Mouse (Mus musculus): Measurements from ENCODE around the gene Maml3. TPM values are rescaled to one million over a fixed set of nuclear protein-coding genes. Genes with fewer than 3 reads are reported as not detected.

Gene Maml3
- polyA plus RNA-seq, 1 experiment from 2014 or later = 5.7 TPM

DNA sequence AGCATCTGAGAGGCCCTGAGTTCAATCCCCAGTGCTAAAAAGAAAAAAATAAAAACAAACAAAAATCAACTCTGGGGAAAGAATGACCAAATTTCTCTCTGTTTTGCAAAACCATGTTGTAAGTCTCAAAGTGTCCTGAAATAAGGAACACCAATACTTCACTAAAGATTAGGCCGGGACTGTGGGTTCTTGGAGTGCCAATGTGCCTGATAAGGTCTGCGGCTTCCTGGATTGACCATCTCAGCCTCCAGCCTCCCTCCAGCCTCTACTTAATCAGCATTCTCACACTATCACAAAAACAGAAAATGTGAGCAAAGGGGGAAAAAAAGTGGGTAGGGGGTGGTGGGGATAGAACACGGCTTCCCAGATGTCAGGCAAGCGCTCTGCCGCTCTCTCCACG is 30.9 kb downstream of the Maml3 start:
- no peak overlapping the region for H3K4me2 ChIP-seq (ENCODE audit: low read length)
- no peak overlapping the region for H3K27ac ChIP-seq (ENCODE audit: low read length)
- no peak overlapping the region for H3K4me3 ChIP-seq (ENCODE audit: low read depth, low read length)
- ATAC-seq = no peak
- H3K9me3 ChIP-seq (replicated peaks; ENCODE audit: control insufficient read depth, low read length, poor library complexity, severe bottlenecking) = no peaks in the 10 kb centered on the region
- no peaks in the 10 kb centered on the region for H3K27me3 ChIP-seq (ENCODE audit: control insufficient read depth, insufficient read depth, low read depth, low read length)
- WGBS = 71% methylated on average over 6 of the region's 6 CpGs
- H3K4me1 ChIP-seq (ENCODE audit: control insufficient read depth, insufficient read depth, low read length) = peaks cover 33% of the 10 kb centered on the region
- no peaks in the 10 kb centered on the region for H3K36me3 ChIP-seq (ENCODE audit: control insufficient read depth, insufficient read depth, low read length)
- H3K9ac ChIP-seq (ENCODE audit: low read depth, low read length) = no peak overlapping the region

GRCm38 (mm10) chr3:52071996-52072395 is 32.9 kb downstream of the Maml3 start:
- H3K9me3 ChIP-seq (replicated peaks; ENCODE audit: control insufficient read depth, low read length, poor library complexity, severe bottlenecking) = no peaks in the 10 kb centered on the region
- H3K27ac ChIP-seq (ENCODE audit: low read length) = no peak overlapping the region
- H3K36me3 ChIP-seq (ENCODE audit: control insufficient read depth, insufficient read depth, low read length) = no peaks in the 10 kb centered on the region
- WGBS = 12% methylated on average over 5 of the region's 5 CpGs
- H3K4me1 ChIP-seq (ENCODE audit: control insufficient read depth, insufficient read depth, low read length) = peaks cover 33% of the 10 kb centered on the region
- no peak overlapping the region for H3K4me2 ChIP-seq (ENCODE audit: low read length)
- no peaks in the 10 kb centered on the region for H3K27me3 ChIP-seq (ENCODE audit: control insufficient read depth, insufficient read depth, low read depth, low read length)
- ATAC-seq = no peak
- no peak overlapping the region for H3K4me3 ChIP-seq (ENCODE audit: low read depth, low read length)
- no peak overlapping the region for H3K9ac ChIP-seq (ENCODE audit: low read depth, low read length)

DNA sequence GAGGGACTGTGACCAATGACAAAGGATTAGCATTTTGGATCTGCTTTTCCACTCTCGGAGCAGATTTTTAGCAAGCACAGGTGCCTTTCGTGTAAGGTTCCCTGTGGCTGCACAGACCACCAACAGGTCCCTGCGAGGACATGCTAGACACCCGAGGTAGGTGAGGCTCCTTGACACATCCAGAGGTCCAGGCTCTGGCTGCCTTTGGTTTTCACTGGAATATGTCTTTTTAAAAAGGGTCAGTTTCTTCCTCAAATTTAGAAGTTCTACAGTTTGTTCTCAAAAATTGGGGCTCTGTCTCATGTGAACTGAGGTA is 34.8 kb downstream of the Maml3 start:
- H3K9me3 ChIP-seq (replicated peaks; ENCODE audit: control insufficient read depth, low read length, poor library complexity, severe bottlenecking) = no peaks in the 10 kb centered on the region
- WGBS = 7% methylated on average over 4 of the region's 4 CpGs
- H3K27me3 ChIP-seq (ENCODE audit: control insufficient read depth, insufficient read depth, low read depth, low read length) = no peaks in the 10 kb centered on the region
- peak overlapping the region; percentile 14 for H3K4me3 ChIP-seq (ENCODE audit: low read depth, low read length)
- H3K9ac ChIP-seq (ENCODE audit: low read depth, low read length) = peak overlapping the region; percentile 51
- H3K36me3 ChIP-seq (ENCODE audit: control insufficient read depth, insufficient read depth, low read length) = no peaks in the 10 kb centered on the region
- ATAC-seq = no peak
- peak overlapping the region; percentile 55 for H3K4me2 ChIP-seq (ENCODE audit: low read length)
- peaks cover 33% of the 10 kb centered on the region for H3K4me1 ChIP-seq (ENCODE audit: control insufficient read depth, insufficient read depth, low read length)
- H3K27ac ChIP-seq (ENCODE audit: low read length) = peak overlapping the region; percentile 58

DNA sequence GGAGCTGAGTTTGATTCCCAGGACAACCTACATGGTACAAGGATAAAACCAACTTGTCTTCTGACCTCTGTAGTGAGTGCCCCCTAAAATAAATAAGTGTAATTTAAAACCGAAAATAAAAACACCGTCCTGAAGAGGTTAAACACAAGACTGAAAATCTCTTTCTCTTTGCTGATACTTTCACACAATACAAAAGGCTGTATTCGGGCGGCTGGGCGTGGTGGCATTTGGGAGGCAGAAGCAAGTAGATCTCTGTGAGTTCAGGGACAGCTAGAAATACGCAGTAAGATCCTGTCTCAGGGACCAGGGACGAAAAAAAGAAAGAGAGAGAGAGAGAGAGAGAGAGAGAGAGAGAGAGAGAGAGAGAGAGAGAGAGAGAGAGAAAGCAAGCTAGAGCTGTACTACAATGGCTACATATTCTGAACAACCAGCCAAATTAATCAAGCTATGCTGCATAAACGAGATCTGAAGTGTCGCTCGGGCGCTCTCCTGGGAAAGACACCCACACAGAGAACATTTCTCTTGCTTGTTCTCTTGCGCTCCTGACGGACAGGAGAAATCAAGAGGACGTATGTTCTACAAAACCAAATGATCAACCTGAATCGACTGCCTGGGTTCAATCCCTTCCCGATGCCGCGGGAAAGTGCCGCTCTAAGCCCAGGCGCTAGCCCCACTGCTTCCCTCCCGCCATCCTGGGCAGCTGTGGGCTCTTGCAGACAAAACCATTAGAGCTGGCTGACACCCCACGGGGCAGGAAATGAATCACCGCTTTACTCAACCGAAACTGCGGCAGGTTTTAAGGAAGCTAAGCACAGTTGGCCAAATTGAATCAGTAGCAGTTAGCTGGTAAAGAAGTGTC is 35.3 kb downstream of the Maml3 start:
- peak overlapping the region; percentile 51 for H3K9ac ChIP-seq (ENCODE audit: low read depth, low read length)
- no peaks in the 10 kb centered on the region for H3K9me3 ChIP-seq (replicated peaks; ENCODE audit: control insufficient read depth, low read length, poor library complexity, severe bottlenecking)
- 9% methylated on average over 25 of the region's 25 CpGs for WGBS
- ATAC-seq = no peak
- peak overlapping the region; percentile 14 for H3K4me3 ChIP-seq (ENCODE audit: low read depth, low read length)
- H3K27ac ChIP-seq (ENCODE audit: low read length) = peak overlapping the region; percentile 58
- no peaks in the 10 kb centered on the region for H3K27me3 ChIP-seq (ENCODE audit: control insufficient read depth, insufficient read depth, low read depth, low read length)
- H3K36me3 ChIP-seq (ENCODE audit: control insufficient read depth, insufficient read depth, low read length) = no peaks in the 10 kb centered on the region
- peak overlapping the region; percentile 55 for H3K4me2 ChIP-seq (ENCODE audit: low read length)
- peaks cover 33% of the 10 kb centered on the region for H3K4me1 ChIP-seq (ENCODE audit: control insufficient read depth, insufficient read depth, low read length)

GRCm38 (mm10) chr3:52068885-52069284 is 36.0 kb downstream of the Maml3 start:
- H3K4me3 ChIP-seq (ENCODE audit: low read depth, low read length) = no peak overlapping the region
- H3K27me3 ChIP-seq (ENCODE audit: control insufficient read depth, insufficient read depth, low read depth, low read length) = no peaks in the 10 kb centered on the region
- H3K27ac ChIP-seq (ENCODE audit: low read length) = no peak overlapping the region
- peaks cover 30% of the 10 kb centered on the region for H3K4me1 ChIP-seq (ENCODE audit: control insufficient read depth, insufficient read depth, low read length)
- ATAC-seq = no peak
- WGBS = 56% methylated on average over 3 of the region's 3 CpGs
- H3K36me3 ChIP-seq (ENCODE audit: control insufficient read depth, insufficient read depth, low read length) = no peaks in the 10 kb centered on the region
- no peak overlapping the region for H3K4me2 ChIP-seq (ENCODE audit: low read length)
- H3K9me3 ChIP-seq (replicated peaks; ENCODE audit: control insufficient read depth, low read length, poor library complexity, severe bottlenecking) = no peaks in the 10 kb centered on the region
- no peak overlapping the region for H3K9ac ChIP-seq (ENCODE audit: low read depth, low read length)

DNA sequence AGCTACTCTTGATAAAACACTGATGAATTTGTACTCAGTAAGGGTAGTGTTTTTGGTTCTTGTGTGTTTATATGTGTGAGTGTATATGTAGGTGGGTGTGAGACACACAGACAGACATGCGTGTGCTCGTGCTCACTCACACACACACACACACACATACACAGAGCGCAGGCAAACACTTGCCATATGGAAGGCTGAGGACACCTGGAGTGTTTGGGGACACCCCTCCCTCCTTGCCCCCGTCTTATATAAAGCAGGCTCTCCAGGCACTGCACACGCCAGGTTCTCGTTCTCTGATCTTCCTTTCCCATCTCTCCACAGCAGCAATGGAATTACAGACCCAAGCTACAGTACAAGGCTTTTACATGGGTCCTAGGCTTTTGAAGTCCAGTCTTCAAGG is 37.7 kb downstream of the Maml3 start:
- no peak overlapping the region for H3K4me2 ChIP-seq (ENCODE audit: low read length)
- ATAC-seq = no peak
- H3K9me3 ChIP-seq (replicated peaks; ENCODE audit: control insufficient read depth, low read length, poor library complexity, severe bottlenecking) = no peaks in the 10 kb centered on the region
- no peaks in the 10 kb centered on the region for H3K36me3 ChIP-seq (ENCODE audit: control insufficient read depth, insufficient read depth, low read length)
- peaks cover 30% of the 10 kb centered on the region for H3K4me1 ChIP-seq (ENCODE audit: control insufficient read depth, insufficient read depth, low read length)
- no peak overlapping the region for H3K9ac ChIP-seq (ENCODE audit: low read depth, low read length)
- 88% methylated on average over 6 of the region's 6 CpGs for WGBS
- H3K27ac ChIP-seq (ENCODE audit: low read length) = no peak overlapping the region
- no peaks in the 10 kb centered on the region for H3K27me3 ChIP-seq (ENCODE audit: control insufficient read depth, insufficient read depth, low read depth, low read length)
- no peak overlapping the region for H3K4me3 ChIP-seq (ENCODE audit: low read depth, low read length)

DNA sequence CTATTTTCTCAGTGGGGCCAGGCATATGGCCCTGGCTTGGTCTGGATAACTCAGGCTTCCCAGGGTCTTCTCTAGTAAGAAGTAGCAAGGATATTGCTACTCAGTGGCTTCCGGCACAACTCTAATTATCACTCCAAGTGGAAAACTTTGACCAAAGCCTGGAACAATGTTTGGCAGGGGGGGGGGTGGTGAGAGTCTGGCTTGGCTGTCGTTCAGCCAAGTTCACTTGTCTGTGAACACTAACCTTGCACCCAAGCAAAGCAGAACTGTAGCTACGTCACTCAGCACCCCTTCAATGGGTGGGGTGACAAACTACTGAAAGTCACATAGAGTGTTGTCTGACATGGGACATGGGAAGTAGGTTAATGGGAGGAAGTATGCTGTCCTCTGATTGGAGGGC is 38.7 kb downstream of the Maml3 start:
- no peaks in the 10 kb centered on the region for H3K9me3 ChIP-seq (replicated peaks; ENCODE audit: control insufficient read depth, low read length, poor library complexity, severe bottlenecking)
- no peak overlapping the region for H3K4me3 ChIP-seq (ENCODE audit: low read depth, low read length)
- no peak for ATAC-seq
- WGBS = 65% methylated on average over 3 of the region's 3 CpGs
- no peaks in the 10 kb centered on the region for H3K27me3 ChIP-seq (ENCODE audit: control insufficient read depth, insufficient read depth, low read depth, low read length)
- no peak overlapping the region for H3K9ac ChIP-seq (ENCODE audit: low read depth, low read length)
- H3K27ac ChIP-seq (ENCODE audit: low read length) = no peak overlapping the region
- peaks cover 34% of the 10 kb centered on the region for H3K4me1 ChIP-seq (ENCODE audit: control insufficient read depth, insufficient read depth, low read length)
- H3K36me3 ChIP-seq (ENCODE audit: control insufficient read depth, insufficient read depth, low read length) = no peaks in the 10 kb centered on the region
- no peak overlapping the region for H3K4me2 ChIP-seq (ENCODE audit: low read length)

DNA sequence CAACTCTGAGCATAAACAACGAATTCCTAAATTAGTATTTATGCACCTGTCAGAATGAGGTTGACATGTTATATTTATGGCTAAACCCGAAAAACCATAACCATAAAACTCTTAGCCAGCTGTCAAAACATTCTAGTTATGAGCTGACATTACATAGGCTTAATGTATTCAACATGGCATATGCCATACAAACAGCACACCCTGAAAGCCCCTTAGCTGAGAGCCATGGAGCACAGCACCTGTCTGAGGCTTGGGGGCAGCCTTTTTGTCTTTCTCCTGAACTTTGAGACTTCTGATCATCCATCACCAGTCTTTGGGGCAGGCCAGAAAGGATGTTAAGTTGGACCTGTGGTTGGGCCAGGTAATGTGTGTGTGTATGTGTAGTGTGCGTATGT is 41.6 kb downstream of the Maml3 start:
- 0 out of 2 replicates have a peak, but pooled peaks cover 1% of the 10 kb centered on the region for H3K36me3 ChIP-seq (ENCODE audit: control insufficient read depth, insufficient read depth, low read length)
- no peaks in the 10 kb centered on the region for H3K27me3 ChIP-seq (ENCODE audit: control insufficient read depth, insufficient read depth, low read depth, low read length)
- peaks cover 17% of the 10 kb centered on the region for H3K4me1 ChIP-seq (ENCODE audit: control insufficient read depth, insufficient read depth, low read length)
- no peak overlapping the region for H3K4me2 ChIP-seq (ENCODE audit: low read length)
- H3K9ac ChIP-seq (ENCODE audit: low read depth, low read length) = no peak overlapping the region
- WGBS = 90% methylated on average over 3 of the region's 3 CpGs
- no peak overlapping the region for H3K4me3 ChIP-seq (ENCODE audit: low read depth, low read length)
- no peak overlapping the region for H3K27ac ChIP-seq (ENCODE audit: low read length)
- H3K9me3 ChIP-seq (replicated peaks; ENCODE audit: control insufficient read depth, low read length, poor library complexity, severe bottlenecking) = no peaks in the 10 kb centered on the region
- no peak for ATAC-seq

GRCm38 (mm10) chr3:52062389-52063260 is 42.3 kb downstream of the Maml3 start:
- Histone ChIP-seq H3K27ac (ENCODE audit: low read length) (peak overlapping the region; percentile 60), H3K4me1 (ENCODE audit: control insufficient read depth, insufficient read depth, low read length) (peaks cover 17% of the 10 kb centered on the region), H3K9ac (ENCODE audit: low read depth, low read length) (peak overlapping the region; percentile 5; the same call in 1 of the 2 replicates), H3K4me2 (ENCODE audit: low read length) (peak overlapping the region; percentile 4; the same call in 1 of the 2 replicates), H3K4me3 (ENCODE audit: low read depth, low read length) (no peak overlapping the region), H3K27me3 (ENCODE audit: control insufficient read depth, insufficient read depth, low read depth, low read length) (no peaks in the 10 kb centered on the region), H3K9me3 (replicated peaks; ENCODE audit: control insufficient read depth, low read length, poor library complexity, severe bottlenecking) (no peaks in the 10 kb centered on the region), H3K36me3 (ENCODE audit: control insufficient read depth, insufficient read depth, low read length) (0 out of 2 replicates have a peak, but pooled peaks cover 3% of the 10 kb centered on the region)
- ATAC-seq = peak; percentile 63
- WGBS = 23% methylated on average over 11 of the region's 11 CpGs
